Mouse (Mus musculus) retina, postnatal 7 days (tissue): Measurements from ENCODE around the gene Pcbp3.
A peak's percentile ranks its signal among the peaks of the same experiment; 100 is the strongest.
"Not testable (repeated sequence)": the region's sequence is repeated elsewhere in the genome, so short reads cannot be mapped to it uniquely, and the experiment has no call there.

ENCODE experiments used
- DNase-seq: peaks from one replicate; pipeline ENCODE4 v3.0.0-alpha.2; 2012; ENCODE audit warnings: low read depth, low spot score

Gene Pcbp3

GRCm38 (mm10) chr10:76961790-76962489 lies at the start of gene Pcbp3:
Pcbp3 (minus strand) TSS chr10:76961887.
- DNase-seq: peak; percentile 96

DNA sequence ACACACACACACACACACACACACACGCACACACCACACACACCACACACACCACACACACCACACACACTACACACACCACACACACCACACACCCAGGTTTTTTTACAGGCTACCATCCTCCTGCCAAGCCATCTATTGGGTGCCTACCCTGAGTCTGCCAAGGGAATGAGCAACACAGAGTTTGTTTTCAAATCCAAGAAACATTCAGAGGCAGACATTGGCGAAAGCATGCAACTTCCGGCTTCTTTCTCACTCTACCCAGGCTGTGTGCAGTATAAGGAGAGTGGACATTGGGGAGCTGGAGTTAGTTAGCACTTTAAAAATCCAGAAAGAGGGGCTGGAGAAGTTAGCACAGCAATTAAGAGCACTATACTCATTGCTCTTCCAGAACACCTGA lies 47.0 kb upstream of the Pcbp3 start:
- DNase-seq: no peak

DNA sequence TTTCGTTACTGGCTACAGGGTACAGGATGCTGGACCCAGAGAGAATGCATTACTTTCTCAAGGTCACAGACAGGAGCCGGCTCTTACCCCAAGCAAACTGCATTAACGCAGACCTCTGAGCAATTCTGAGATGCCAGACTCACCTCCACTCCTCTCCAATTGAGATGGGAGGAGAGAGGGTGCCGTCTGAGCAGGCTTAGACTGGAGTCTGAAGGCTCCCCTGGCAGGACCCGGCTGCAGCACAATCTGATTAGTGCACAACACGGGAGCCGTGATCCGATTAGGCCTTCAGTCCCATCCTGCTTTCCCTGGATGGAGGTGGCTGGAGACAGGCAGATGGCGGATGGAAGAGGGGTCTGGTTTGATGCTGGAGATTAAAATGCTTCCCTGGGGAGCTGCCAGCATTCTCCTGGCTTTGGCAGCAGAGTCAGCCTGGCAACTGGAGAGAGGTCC lies 46.4 kb upstream of the Pcbp3 start:
- DNase-seq: peak; percentile 90

- DNase-seq: no peak
Observed at GRCm38 (mm10) chr10:77007433-77008108, 45.9 kb upstream of the Pcbp3 start.

- DNase-seq: peak; percentile 49
Observed at GRCm38 (mm10) chr10:77004936-77005335, 43.2 kb upstream of the Pcbp3 start.

DNA sequence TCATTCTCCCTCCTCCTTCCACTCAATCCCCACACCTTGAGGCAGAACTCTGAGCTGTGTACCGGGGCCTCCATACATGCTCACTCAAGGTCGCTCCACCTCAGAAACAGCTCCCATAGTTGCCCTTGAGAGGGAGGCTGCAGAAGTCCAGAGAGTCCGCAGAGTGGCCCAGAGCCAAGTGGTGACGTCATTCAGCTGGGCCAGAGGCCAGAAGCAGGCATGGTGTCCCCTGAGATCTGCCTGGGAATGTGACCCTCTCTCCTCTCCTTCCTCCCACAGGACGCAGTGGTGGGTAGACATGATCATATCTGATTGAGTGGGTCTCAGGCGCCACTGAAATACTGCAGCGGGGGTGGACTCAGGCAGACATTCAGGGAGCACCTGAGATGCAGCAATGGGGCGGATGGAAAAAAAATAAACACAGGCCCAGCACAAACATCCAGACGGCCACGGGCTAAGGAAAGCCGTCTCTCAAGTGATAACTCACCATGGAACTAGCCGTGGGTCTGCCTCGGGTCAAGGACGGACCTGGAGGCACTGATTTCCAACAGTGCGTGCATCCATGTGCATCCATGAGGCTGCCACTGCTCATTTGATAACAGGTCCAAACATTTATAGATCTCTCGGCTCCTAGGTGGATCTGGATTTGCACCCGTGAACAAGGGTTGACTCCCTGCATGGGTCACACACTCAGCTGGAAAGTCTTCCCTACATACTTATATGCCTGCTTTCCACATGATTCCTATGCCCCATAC lies 36.2 kb upstream of the Pcbp3 start:
- DNase-seq: no peak

DNA sequence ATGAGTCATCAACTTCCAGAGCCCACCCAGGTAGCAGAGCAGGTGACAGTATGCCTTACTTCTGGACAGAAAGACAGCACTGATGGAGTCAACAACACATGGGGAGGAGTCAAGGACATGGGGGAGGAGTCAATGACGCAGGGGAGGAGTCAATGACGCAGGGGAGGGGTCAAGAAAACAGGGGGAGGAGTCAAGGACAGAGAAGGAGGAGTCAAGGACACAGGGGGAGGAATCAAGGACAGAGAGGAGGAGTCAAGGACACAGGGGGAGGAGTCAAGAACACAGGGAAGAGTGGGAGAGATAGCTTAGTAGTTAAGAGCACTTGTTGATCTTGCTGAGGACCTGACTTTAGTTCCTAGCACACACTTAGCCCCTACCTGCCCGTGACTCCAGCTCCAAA lies 30.8 kb upstream of the Pcbp3 start:
- no peak for DNase-seq

- no peak for DNase-seq
Observed at GRCm38 (mm10) chr10:76988586-76988985, 26.9 kb upstream of the Pcbp3 start.

GRCm38 (mm10) chr10:76978042-76978441 lies 16.4 kb upstream of the Pcbp3 start:
- DNase-seq: no peak

GRCm38 (mm10) chr10:76976699-76977098 lies 15.0 kb upstream of the Pcbp3 start:
- no peak for DNase-seq

DNA sequence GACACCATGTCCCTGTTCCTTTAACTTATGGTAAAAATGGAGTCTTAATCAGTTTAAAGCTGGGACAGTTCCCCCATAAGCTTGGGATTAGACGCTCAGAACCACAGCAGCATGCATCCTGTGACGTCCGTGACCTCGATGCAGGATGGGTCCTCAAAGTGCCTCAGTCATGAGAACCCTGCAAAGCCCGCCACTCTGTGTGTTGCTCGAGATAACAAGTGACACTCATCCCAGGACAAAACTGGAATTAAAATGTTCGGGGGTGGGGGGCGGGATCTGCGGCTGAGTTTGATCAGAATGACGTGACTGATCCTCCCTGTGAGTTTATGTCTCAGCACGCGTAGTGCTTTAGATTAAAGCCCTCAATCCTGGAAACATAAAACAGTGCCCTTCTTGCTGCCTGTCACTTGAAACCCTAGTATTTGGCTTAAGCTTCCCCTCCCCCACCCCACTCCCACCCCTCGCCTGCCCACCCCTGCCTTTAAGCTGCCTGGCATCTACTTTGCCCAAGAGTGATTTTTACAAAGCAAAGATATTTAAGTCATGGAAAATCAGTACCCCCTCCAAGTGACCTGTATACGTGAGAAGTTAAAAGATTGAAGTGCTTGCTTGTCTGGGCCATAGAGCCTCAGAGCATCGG lies 12.2 kb upstream of the Pcbp3 start:
- peak; percentile 73 for DNase-seq

- not testable (repeated sequence) for DNase-seq
Observed at GRCm38 (mm10) chr10:76972318-76972717, 10.6 kb upstream of the Pcbp3 start.

- DNase-seq: no peak
Observed at GRCm38 (mm10) chr10:76970974-76971373, 9.3 kb upstream of the Pcbp3 start.

- DNase-seq: no peak
Observed at GRCm38 (mm10) chr10:76964436-76964835, 2.7 kb upstream of the Pcbp3 start.

GRCm38 (mm10) chr10:76963997-76964396 lies 2.3 kb upstream of the Pcbp3 start:
- no peak for DNase-seq

DNA sequence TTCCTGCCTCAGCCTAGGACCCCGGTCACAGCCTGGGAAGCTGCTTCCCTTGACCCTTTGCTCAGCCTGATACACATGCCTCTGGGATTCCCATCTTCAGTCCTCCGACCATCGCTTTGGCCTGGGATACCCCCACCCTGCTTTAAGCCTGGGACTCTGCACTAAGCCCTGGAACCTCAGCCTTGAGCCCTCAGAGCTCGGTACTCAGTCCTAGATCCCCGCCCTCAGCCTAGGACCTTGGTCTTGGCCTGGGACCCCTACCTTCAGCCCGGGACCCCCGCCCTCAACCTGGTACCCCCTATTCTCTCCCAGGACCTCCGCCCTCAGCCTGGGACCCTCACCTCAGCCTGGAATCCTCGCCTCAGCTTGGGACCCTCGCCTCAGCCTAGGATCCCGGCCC lies 531 bp downstream of the Pcbp3 start:
- DNase-seq: no peak

GRCm38 (mm10) chr10:76958201-76958600 lies 3.5 kb downstream of the Pcbp3 start:
- DNase-seq: no peak

- no peak for DNase-seq
Observed at GRCm38 (mm10) chr10:76956200-76956599, 5.5 kb downstream of the Pcbp3 start.

DNA sequence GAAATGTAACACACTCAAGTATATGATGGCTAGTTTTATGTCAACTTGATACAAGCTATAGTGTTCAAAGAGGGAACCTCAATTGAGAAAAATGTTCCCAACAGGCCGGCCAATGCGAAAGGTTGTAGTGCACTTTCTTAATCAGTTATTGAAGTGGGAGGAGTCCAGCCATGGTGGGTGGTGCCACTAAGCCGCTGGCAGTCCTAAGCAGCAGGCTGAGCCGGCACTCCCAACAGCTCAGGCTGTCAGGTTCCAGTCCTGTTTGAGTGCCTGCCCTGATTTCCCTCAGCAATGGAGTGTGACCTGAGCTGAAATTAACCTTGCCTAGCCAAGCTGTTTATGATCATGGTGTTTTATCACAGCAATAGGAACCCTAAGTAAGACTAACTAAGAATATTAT lies 20.6 kb downstream of the Pcbp3 start:
- no peak for DNase-seq

DNA sequence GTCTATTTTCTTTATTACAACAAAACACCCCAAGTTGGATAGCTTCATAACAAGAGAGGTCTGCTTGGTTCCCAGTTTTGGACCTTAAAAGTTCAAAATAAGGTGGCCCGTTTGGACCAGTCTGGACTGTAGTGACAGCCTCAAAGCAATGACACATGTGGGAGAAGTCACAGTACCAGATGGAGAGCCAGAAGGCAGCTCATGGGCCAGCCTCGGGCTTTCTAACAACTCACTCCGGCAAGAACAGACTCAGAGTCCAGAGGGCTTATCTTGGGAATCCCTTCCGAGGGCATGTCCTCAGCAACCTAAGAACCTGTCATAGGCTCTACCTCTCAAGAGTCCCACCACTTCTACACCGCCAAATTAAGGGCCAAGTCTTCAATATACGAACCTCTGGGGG lies 24.9 kb downstream of the Pcbp3 start:
- no peak for DNase-seq

GRCm38 (mm10) chr10:76934805-76935204 lies 26.9 kb downstream of the Pcbp3 start:
- no peak for DNase-seq

- no peak for DNase-seq
Observed at GRCm38 (mm10) chr10:76931794-76932193, 29.9 kb downstream of the Pcbp3 start.
